Mouse (Mus musculus) brain, embryonic 14.5 days (tissue): ENCODE measurements at regions not wholly inside any gene's neighbourhood (a gene's known extent, or its start where the extent isn't known, plus 50 kb on each side); places are given as distances from the start of the nearest gene placed in this dataset.

Experiments used
- CTCF ChIP-seq: fragments of 200-500 bp; IDR thresholded peaks from 2 replicates; pipeline ENCODE4 v1.5.1; 2012; ENCODE audit warnings: inconsistent platforms, mild to moderate bottlenecking, moderate library complexity, borderline replicate concordance; ENCODE audit not compliant: insufficient read depth, insufficient read length; ENCODE audit errors: extremely low read depth
- POLR2A ChIP-seq: fragments of 200-500 bp; IDR thresholded peaks from 2 replicates; pipeline ENCODE4 v1.6.1; 2012; ENCODE audit warnings: mild to moderate bottlenecking, inconsistent platforms, borderline replicate concordance; ENCODE audit not compliant: poor library complexity, insufficient read depth, insufficient read length, severe bottlenecking; ENCODE audit errors: extremely low read depth

DNA sequence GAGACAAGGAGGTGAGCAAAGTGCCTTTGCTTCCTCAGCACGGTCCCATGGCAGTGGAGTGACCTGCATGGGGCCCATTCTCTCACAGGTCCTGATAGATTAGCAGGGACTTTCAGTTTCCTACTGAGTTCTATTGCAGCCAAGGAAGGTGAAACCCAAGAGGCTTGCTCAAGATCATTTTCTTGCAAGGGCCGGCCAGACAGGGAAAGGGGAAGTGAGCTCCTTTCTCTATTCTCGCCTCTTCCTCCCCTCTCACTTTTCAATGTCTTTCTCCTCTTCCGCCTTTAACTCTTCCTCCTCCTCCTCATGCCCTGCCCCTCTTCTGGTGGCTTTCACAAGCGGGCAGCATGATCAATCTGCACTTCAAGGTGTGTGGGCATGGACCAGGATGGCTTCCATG is 175.9 kb upstream of the Eef2kmt start:
- TF ChIP-seq CTCF (no peak), POLR2A (no peak)
